Mouse (Mus musculus): ENCODE data around the gene Rap1gap2.

GRCm38 (mm10) chr11:74472671-74473070 is 138.0 kb downstream of the Rap1gap2 start:
- no peak for TF ChIP-seq CTCF (IDR thresholded peaks at IDR 0.05; ENCODE audit: low read depth)
- TF ChIP-seq EP300 (IDR thresholded peaks at IDR 0.05; ENCODE audit: low read depth): no peak

All from liver, postnatal 0 days (tissue).